Mouse (Mus musculus): ENCODE measurements around the gene Hspbp1. TPM values are rescaled to one million over a fixed set of nuclear protein-coding genes. Genes with fewer than 3 reads are reported as not detected.

Gene Hspbp1
- 43.6 and 46.8 TPM in 2 replicates for polyA plus RNA-seq (2012; rRNA removed)

DNA sequence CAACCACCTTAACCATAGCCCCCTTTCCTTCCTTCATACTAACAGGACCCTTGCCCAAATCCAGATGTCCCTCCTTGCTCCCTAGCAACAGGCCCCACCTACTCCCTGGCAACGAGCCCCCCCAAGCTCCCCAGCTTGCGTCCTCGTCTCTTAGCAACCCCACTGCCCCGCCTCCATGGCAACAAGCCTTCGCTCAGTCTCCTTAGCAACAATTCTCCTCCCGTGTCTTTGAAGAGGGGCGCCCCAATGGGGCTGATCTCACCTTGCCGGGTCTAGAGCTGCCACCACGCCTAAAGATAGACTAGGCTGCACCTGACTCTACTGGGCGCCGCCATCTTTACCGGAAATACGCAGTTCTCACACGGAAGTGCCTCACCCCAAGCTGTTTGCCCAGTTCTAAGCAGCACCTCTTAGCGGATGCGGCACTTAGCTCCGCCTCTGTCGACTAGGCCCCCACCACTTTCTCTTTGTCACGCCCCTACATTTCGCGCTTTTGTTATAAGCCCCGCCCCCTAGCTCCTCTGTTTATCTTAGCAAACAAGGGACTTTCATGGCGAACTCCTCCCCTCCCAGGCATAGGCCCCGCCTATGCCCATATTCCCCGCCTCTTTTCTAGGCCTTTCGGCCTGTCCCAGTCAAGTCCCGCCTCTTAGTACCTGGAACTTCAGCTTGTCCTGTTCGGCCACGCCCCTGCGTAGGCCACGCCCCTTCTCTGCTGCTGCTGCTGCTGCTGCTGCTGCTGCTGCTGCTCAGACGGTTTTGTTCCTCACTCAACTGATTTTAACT is at the start of gene Hspbp1:
Gene Hspbp1 (minus strand): TSS at position 437 of the 786 bp plus-strand sequence.

GRCm38 (mm10) chr7:4725169-4725568 is 40.3 kb upstream of the Hspbp1 start, which contains the start of gene Tmem150b:
Tmem150b (minus strand) TSS chr7:4725249.

DNA sequence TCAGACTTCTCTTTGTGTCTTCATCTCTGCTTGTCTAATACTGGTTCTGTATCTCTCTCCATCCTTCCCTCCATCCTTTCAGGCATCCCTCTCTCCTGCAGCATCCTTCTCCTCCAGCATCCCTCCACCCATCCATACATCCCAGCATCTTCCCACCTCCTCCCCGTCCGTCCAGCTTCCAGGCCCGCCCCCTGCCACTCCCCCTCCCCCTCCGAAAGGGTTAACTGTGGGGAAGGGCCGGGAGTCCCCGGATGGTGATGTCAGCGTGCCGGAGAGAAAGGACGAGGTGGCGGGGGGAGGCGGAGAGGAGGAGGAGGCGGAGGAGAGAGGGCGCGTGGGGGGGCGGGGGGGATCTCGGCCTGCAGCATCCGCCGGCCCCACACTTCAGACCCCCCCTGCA is 5.5 kb upstream of the Hspbp1 start, which contains the start of gene Brsk1:
Gene Brsk1 (plus strand): TSS at position 218 of the 400 bp plus-strand sequence.

DNA sequence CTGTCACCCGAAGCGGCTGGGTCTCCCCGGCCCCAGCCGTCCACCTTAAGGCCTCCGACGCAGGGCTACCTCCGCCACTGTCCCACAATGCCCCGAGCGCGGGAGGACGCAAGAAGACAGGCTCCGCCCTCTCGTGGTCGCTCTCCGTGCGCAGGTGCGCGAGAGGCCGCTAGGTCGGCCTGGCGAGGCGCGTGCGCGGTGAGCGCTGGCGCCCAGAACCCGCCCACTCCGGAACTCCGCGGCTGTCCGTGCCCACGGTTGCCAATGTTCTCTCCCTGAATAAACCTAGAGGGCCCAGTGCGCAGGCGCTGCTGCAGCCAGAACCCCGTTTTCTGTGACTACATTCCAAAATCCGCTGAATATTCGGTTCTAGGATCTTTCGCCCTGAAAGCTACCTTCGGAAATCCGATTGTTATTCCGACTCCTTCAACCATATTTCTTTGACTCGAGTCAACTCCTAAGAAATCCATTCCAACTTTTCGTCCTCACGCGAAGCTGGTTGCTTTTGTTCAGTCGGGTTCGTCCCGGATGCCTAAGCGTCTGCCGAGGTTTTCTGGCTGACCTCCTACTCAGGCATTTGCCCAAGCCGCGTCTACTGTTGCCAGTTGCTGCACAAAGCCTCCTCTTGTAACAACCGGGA is 25.8 kb downstream of the Hspbp1 start, which contains the start of gene Ppp6r1:
Gene Ppp6r1 (minus strand): TSS at position 108 of the 640 bp plus-strand sequence.

DNA sequence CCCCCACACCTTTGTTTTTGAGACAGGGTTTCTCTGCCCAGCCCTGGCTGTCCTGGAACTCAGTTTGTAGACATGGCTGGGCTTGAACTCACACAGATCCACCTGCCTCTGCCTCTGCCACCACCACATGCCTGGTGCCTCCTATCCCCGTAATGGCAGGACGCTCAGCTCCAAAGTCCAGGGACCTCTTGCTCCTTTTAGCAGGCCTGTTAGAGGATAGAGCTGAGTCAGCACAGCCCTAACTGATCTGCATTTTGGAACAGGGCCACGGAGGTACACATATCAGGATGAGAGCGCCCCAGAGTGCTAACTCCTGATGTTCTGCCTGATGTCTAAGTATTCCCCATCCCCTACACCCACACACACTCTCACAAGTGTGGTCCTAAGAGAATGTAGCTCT is 53.8 kb downstream of the Hspbp1 start, which contains the start of gene Tmem86b:
Gene Tmem86b (minus strand): TSS at position 392 of the 400 bp plus-strand sequence.

Other genes with a start within 250 kb of the Hspbp1 start
- gene Rdh13, start 239.4 kb downstream of the Hspbp1 start, polyA plus RNA-seq (2012; rRNA removed) = 19.8 and 32.5 TPM in 2 replicates
- gene Eps8l1, start 224.4 kb downstream of the Hspbp1 start, polyA plus RNA-seq (2012; rRNA removed) = 5.4 and 5.8 TPM in 2 replicates
- 115 and 125 TPM in 2 replicates for gene Ppp1r12c, start 183.4 kb downstream of the Hspbp1 start, polyA plus RNA-seq (2012; rRNA removed)
- gene Tnnt1, start 168.7 kb downstream of the Hspbp1 start, polyA plus RNA-seq (2012; rRNA removed) = 0.74 and 0.75 TPM in 2 replicates
- 1.6 and 1.9 TPM in 2 replicates for gene Tnni3, start 160.8 kb downstream of the Hspbp1 start, polyA plus RNA-seq (2012; rRNA removed)
- 2.7 and 2.8 TPM in 2 replicates for gene Dnaaf3, start 152.6 kb downstream of the Hspbp1 start, polyA plus RNA-seq (2012; rRNA removed)
- 11.2 and 12.5 TPM in 2 replicates for gene Syt5, start 137.5 kb downstream of the Hspbp1 start, polyA plus RNA-seq (2012; rRNA removed)
- 58.9 and 64.2 TPM in 2 replicates for gene Ptprh, start 81.0 kb downstream of the Hspbp1 start, polyA plus RNA-seq (2012; rRNA removed)
- 11.1 and 15.0 TPM in 2 replicates for gene Tmem86b, start 53.6 kb downstream of the Hspbp1 start, polyA plus RNA-seq (2012; rRNA removed)
- gene Ppp6r1, start 26.0 kb downstream of the Hspbp1 start, polyA plus RNA-seq (2012; rRNA removed) = 135 and 140 TPM in 2 replicates
- 5.2 and 6.4 TPM in 2 replicates for gene Brsk1, start 5.5 kb upstream of the Hspbp1 start, polyA plus RNA-seq (2012; rRNA removed)
- 21.0 and 24.9 TPM in 2 replicates for gene Tmem150b, start 40.2 kb upstream of the Hspbp1 start, polyA plus RNA-seq (2012; rRNA removed)
- 187 and 215 TPM in 2 replicates for gene Kmt5c, start 55.0 kb upstream of the Hspbp1 start, polyA plus RNA-seq (2012; rRNA removed)
- gene Cox6b2, start 68.0 kb upstream of the Hspbp1 start, polyA plus RNA-seq (2012; rRNA removed) = 22.5 and 40.9 TPM in 2 replicates
- gene Fam71e2, start 86.2 kb upstream of the Hspbp1 start, polyA plus RNA-seq (2012; rRNA removed) = not detected in 2 replicates
- 0.90 and 1.0 TPM in 2 replicates for gene Il11, start 97.8 kb upstream of the Hspbp1 start, polyA plus RNA-seq (2012; rRNA removed)
- not detected in 2 replicates for gene Tmem190, start 97.9 kb upstream of the Hspbp1 start, polyA plus RNA-seq (2012; rRNA removed)
- 227 and 263 TPM in 2 replicates for gene Tmem238, start 104.6 kb upstream of the Hspbp1 start, polyA plus RNA-seq (2012; rRNA removed)
- 405 and 513 TPM in 2 replicates for gene Rpl28, start 107.8 kb upstream of the Hspbp1 start, polyA plus RNA-seq (2012; rRNA removed)
- 143 and 257 TPM in 2 replicates for gene Ube2s, start 127.5 kb upstream of the Hspbp1 start, polyA plus RNA-seq (2012; rRNA removed)
- gene Shisa7, start 159.6 kb upstream of the Hspbp1 start, polyA plus RNA-seq (2012; rRNA removed) = 2.0 and 2.8 TPM in 2 replicates
- 40.8 and 52.6 TPM in 2 replicates for gene Isoc2b, start 185.2 kb upstream of the Hspbp1 start, polyA plus RNA-seq (2012; rRNA removed)
- 18.6 and 21.4 TPM in 2 replicates for gene Isoc2a, start 192.1 kb upstream of the Hspbp1 start, polyA plus RNA-seq (2012; rRNA removed)
- 0.08 TPM in 1 of 2 replicates, not detected in the other for gene Gm36210, start 221.4 kb upstream of the Hspbp1 start, polyA plus RNA-seq (2012; rRNA removed)
- 31.6 and 31.7 TPM in 2 replicates for gene Zfp628, start 230.1 kb upstream of the Hspbp1 start, polyA plus RNA-seq (2012; rRNA removed)
- 16.0 and 18.1 TPM in 2 replicates for gene Nat14, start 237.0 kb upstream of the Hspbp1 start, polyA plus RNA-seq (2012; rRNA removed)
- 12.0 and 12.4 TPM in 2 replicates for gene Ssc5d, start 240.7 kb upstream of the Hspbp1 start, polyA plus RNA-seq (2012; rRNA removed)